Mouse (Mus musculus) gastrocnemius, adult 2 months (tissue): ENCODE measurements around the gene Degs1. TPM values are rescaled to one million over a fixed set of nuclear protein-coding genes. Genes with fewer than 3 reads are reported as not detected.

Experiments
- DNase-seq: peaks from one replicate; pipeline ENCODE4 v3.0.0; 2022
- H3K27ac ChIP-seq: fragments of 200-600 bp; 2 replicates; pipeline ENCODE4 v1.8.1; 2022; ENCODE audit warnings: mild to moderate bottlenecking
- H3K4me3 ChIP-seq: fragments of 200-600 bp; 2 replicates; pipeline ENCODE4 v1.8.1; 2022; ENCODE audit warnings: mild to moderate bottlenecking, moderate library complexity
- CTCF ChIP-seq: fragments of 200-600 bp; IDR thresholded peaks from 2 replicates; pipeline ENCODE4 v1.8.1; 2022; ENCODE audit warnings: antibody characterized with exemption, mild to moderate bottlenecking, moderate library complexity
- intact Hi-C: fragments of 180-260 bp; cut with DNase I; formaldehyde crosslinking; loops from one replicate; pipeline ENCODE4 v1.15.1; 2025
- long read RNA-seq, 2 experiments: library from polyadenylated mRNA; stranded (forward); transcript quantifications; one replicate each; pipeline ENCODE4 v2.0.0; 2021
- total RNA-seq, 2 experiments: library from RNA; stranded (reverse); gene quantifications; 2 replicates each; pipeline ENCODE4 v1.2.3; 2021

The Degs1 gene
- total RNA-seq = 10 to 100 TPM; 15.7 to 19.1 TPM
- long read RNA-seq, experiment 1, transcript Degs1-201 (3 exons, 2,048 nt) = major isoform, 38 of 42 reads
- long read RNA-seq, experiment 1, partial matches to known transcripts = 0 of 42 reads
- long read RNA-seq, experiment 1, other reads (novel, unspliced or antisense) = 3 of 42 reads
- long read RNA-seq, experiment 2, transcript Degs1-201 (3 exons, 2,048 nt) = major isoform, 30 of 34 reads
- long read RNA-seq, experiment 2, partial matches to known transcripts = 0 of 34 reads
- long read RNA-seq, experiment 2, other reads (novel, unspliced or antisense) = 4 of 34 reads

DNA sequence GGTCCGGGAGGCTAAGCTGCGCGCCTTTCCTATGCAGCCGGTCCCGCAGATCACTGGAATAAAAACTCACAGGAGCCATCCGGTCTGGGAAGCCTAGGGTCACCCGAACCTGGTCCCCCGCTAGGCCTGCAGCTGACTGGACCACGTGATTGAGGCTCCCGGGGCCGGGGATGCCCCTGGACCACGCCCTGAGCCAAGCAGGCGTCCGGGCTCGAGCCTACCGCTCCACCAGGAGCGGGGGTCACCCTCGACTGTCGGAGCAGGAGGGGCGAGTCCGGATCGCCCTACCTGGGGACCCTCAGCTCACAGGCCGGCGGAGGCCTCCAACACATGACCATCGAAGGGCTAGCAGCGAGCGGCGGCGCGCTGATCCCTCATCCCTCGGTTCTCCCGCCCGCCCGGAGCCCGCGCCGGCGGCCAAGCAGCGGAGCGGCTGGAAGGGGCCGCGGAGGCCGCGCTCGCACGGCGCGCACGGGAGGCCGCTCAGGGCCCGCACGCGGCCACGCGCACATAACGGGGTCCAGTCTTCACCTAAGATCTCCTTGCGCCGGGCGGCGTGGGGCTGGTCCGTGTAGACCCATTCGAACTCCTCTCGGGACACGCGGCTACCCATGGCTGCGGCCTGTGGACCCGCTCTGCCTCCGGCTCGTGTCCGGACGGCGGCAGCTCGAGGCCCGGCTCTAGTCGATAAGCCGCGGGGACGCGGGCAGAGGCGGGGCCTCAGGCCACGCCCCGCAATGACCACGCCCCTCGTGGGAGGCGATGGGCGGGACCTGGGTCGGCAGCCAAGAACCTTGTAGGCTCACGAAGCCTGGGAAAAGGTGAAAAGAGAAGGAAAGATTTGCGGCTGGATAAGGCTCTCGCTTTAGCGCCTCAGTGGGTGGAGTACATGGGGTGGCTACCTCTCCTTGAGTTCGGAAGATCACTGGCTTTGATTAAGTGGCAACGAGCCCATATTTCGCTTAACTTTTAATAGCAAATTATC, at the start of gene Degs1:
TSS of gene Degs1 (minus strand) at position 714 of the 985 bp plus-strand sequence.
- Histone ChIP-seq H3K4me3 (peak within 1 kb of the TSS; percentile 98), H3K27ac (peak within 1 kb of the TSS; percentile 94)
- intact Hi-C loops = loop anchor here (10.0 kb wide), 2 partner anchors 62 to 1128 kb away; partner anchors contain the start of gene Fbxo28
- no peak for TF ChIP-seq CTCF
- DNase-seq = peak; percentile 94

DNA sequence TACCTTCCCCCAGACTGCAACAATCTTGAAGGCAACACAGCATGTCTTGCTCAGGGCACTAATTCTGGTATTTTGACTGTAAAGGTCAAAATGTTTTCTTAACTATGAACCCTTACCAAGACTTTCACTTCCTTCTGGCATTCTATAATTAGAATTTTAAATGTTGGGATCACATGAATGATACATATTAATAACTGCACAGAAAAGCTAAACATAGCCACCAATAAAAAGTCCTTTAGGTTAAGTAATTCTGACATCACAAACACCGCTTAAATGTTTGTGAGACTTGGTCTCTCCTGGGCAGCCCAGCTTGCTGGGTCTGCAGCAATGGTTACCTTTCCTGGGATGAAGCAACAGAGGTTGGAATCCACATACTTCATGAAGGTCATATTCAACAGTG, 43.3 kb upstream of the Degs1 start:
- H3K4me3 ChIP-seq = no peak overlapping the region
- TF ChIP-seq CTCF = no peak
- no peak overlapping the region for H3K27ac ChIP-seq
- no peak for DNase-seq
- intact Hi-C loops = no loop called here

DNA sequence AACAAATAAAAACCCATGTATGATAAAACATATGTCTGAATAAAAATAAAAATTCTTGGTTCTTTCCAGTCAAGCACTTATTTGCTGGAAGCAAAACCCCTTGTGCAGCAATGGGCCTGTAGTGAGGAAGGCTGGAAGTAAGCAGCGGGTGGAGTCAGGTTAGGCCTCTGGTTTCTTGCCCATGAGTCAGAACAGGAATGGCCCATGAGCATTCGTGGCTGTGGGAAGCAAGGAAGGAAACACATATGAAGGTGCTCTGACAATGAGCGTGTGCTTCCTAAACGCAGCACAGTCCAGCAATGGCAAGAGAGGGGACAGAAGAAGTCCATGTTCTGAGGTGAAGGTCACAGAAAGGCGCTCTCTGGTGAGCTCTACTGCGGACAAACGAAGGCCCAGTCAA, 41.9 kb upstream of the Degs1 start:
- DNase-seq = no peak
- Histone ChIP-seq H3K27ac (no peak overlapping the region), H3K4me3 (no peak overlapping the region)
- intact Hi-C loops = no loop called here
- no peak for TF ChIP-seq CTCF

DNA sequence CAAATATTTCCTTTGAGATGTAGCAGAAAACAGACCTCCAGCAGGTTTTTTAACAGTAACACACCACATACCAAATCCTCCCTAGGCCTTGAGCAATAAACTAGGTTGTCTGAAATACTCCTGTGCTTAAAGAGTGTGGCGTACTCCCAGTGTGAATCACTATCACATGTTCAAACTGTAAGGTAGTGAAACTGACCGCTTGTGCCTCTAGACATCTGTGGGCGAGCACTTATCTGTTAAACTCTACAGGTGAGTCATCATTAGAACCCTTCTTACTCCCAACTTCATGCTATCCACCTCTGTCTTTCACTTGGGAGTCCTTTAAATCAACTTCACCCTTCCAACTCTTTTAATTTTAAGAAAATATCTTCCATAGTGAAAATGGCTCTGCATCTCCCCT, 40.5 kb upstream of the Degs1 start:
- intact Hi-C loops = no loop called here
- Histone ChIP-seq H3K4me3 (no peak overlapping the region), H3K27ac (no peak overlapping the region)
- no peak for DNase-seq
- TF ChIP-seq CTCF = no peak

DNA sequence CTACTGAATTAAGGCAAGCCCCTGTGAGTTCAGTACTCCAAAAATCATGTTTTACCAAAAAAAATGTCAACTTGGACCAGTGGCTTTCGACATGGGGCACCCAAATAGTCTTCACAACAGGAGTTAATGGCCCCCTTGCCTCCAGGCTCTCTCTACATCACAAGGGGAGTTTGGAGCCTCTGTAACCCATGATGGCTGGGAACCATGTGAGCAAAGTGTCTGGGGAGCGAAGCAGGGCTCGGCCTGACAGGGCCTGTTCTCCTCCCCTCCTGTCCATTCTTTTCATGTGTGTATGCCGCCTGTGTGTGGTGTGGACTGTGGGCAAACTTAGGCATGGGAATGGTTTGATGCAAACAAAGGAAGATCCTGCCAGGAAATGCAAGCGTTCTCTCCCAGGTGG, 31.6 kb upstream of the Degs1 start:
- no peak for TF ChIP-seq CTCF
- DNase-seq = no peak
- H3K27ac ChIP-seq = no peak overlapping the region
- H3K4me3 ChIP-seq = no peak overlapping the region
- intact Hi-C loops = no loop called here

DNA sequence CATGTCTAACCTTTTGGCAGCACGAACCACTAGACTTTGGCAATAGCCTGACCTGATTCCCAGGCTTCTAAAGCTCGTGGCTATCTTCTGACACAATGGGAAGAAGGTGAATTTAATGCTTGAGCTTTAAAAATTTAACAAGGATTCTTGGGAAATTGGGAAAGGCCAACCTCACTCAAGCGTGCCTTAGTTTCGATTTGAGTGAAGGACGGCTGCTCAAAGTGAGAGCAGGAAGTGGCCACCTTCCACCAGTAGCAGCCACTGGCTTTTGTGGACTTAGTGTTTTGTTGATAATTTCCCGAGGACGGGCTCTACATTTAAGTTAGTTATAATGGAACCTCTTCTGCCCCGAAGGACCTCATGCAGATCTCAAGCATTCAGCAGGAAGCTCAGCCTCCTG, 30.6 kb upstream of the Degs1 start:
- no peak for DNase-seq
- Histone ChIP-seq H3K27ac (no peak overlapping the region), H3K4me3 (no peak overlapping the region)
- intact Hi-C loops = no loop called here
- no peak for TF ChIP-seq CTCF

DNA sequence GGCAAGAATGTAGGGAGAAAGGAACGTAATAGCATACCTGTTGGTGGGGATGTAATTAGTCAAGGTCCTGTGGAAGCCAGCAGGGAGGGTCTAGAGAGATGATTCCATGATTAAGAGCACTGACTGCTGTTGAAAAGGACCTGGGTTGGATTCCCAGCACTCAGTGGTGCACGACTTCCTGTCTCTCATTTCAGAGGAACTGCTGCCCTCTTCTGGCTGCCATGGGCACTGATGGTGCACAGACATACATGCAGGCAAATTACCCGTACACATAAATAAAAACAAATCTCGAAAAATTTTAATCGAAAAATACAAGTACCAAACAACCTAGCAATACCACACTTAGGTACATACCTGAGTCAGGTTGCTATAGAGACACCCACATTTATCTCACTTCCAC, 28.8 kb upstream of the Degs1 start:
- Histone ChIP-seq H3K4me3 (no peak overlapping the region), H3K27ac (no peak overlapping the region)
- no peak for DNase-seq
- intact Hi-C loops = no loop called here
- TF ChIP-seq CTCF = peak; percentile 29; the same call in 1 of the 2 replicates

DNA sequence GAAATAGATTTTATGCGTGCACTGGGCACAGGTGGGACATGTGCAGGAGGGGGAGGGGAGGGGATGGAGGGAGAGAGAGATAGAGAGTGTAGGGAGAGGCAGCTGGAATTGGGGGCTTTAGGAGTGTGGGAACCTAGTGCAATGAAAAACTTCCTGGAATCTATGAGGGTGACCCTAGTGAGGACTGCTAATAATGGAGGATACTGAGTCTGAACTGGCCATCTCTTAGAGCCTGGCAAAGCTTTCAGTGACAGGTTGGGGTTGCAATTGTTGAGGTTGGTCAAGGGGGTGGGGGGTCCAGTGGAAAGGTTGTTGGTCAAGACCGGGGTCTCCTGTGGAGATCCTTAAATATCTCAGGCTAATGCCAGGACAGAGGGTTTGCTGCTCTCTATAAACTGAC, 27.7 kb upstream of the Degs1 start:
- H3K27ac ChIP-seq = no peak overlapping the region
- no peak for DNase-seq
- intact Hi-C loops = no loop called here
- H3K4me3 ChIP-seq = no peak overlapping the region
- TF ChIP-seq CTCF = no peak

DNA sequence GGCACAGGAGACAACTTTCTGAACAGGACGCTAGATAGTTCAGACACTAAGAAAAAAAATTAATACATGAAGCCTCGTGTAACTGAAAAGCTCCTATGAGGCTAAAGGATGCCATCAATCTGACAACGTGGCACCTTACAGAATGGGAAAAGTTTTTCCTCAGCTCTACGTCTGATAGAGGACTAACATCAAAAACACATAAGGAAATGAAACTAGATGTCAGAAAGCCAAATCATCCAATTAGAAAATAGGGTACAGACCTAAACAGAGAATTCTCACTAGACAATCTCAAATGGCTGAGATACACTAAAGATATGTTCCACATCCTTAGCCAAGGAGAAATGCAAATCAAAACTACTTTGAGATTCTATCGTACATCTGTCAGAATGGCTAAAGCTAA, 26.8 kb upstream of the Degs1 start:
- Histone ChIP-seq H3K4me3 (no peak overlapping the region), H3K27ac (no peak overlapping the region)
- intact Hi-C loops = no loop called here
- no peak for TF ChIP-seq CTCF
- no peak for DNase-seq

DNA sequence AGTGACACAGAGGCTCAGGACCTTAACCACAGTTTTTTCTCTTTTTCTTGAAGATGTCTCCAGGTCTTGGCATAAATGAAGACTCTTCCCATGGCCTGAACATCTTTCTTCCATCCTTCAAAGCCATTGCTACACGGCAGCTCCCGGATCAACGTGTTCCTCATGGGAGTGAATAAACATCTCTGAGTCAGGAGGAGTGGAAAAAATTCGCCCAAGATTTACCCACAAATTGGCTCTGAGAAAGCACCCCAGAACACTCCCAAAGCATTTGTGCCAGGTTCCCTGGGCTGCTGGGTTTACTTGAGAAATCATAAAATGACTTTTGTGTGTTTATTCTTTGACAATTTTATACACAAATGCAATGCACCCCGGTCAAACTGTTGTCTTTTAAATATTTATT, 20.3 kb upstream of the Degs1 start:
- Histone ChIP-seq H3K4me3 (no peak overlapping the region), H3K27ac (no peak overlapping the region)
- DNase-seq = no peak
- intact Hi-C loops = no loop called here
- TF ChIP-seq CTCF = no peak

DNA sequence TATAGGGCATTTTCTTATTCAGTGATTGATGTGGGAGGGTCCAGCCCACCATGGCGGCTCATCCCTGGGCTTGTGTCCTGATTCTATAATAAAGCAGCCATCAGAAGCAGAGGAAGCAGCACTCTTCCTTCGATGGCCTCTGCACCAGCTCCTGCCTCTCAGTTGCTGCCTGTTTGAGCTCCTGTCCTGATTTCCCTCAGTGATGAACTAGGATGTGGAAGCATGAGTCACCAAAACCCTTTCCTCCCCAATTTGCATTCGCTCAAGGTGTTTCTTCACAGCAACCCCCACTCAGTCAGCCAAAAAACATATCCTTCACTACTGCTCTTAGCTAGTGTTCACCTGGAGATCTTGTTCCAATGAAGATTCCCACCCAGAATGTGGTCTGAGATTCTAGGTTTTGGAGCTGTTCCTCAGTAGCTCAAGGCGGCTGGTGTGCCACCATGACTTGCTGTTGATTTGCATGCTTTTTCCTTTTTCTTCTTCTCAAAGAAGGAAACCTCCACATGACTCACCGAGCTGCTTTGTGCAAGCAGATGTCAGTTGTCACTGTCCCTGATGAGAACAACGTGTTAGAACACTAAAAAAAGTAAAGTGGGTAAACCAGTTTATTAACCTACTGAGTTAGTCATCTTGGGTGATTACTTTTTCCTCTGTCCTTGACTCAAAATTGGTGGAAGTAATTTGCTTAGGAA, 19.7 kb upstream of the Degs1 start:
- intact Hi-C loops = no loop called here
- TF ChIP-seq CTCF = no peak
- H3K4me3 ChIP-seq = no peak overlapping the region
- no peak for DNase-seq
- no peak overlapping the region for H3K27ac ChIP-seq

DNA sequence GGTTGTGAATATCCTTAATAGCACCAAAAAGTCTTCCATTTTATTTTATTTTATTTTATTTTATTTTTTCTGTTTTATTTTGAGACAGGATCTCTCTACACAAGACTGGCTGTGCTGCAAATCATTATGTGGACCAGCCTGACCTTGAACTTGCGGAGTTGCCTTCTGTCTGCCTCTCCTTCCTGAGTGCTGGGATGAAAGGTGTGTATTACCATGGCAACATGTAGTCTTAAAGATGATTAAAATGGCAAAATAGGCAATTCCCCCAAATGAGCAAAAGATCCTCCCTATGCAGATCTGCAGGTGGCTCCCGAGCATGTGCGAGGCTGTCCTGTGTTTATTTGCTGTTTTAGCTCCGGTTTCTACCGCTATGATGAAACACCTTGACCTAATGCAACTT, 15.2 kb upstream of the Degs1 start:
- intact Hi-C loops = no loop called here
- no peak overlapping the region for H3K4me3 ChIP-seq
- H3K27ac ChIP-seq = no peak overlapping the region
- no peak for TF ChIP-seq CTCF
- no peak for DNase-seq

DNA sequence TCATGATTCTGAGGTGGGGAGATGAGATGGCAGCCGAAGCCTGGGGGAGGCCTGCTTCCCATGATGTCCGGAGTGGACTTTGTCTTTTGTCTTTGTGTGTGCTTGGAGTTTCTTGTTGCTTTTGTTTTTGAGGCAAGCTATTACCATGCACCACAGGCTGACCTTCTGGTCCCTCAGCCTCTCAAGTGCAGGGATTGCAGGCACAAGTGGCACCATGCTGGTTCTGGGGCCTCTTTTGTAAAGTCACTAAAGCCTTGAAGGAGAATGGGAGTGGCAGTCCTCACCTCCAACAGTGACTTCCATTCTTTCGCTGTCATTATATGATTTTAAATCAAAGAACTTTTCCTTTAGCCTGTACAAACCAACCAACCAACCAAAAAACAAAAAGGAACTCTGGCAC, 14.6 kb upstream of the Degs1 start:
- no peak for DNase-seq
- no peak overlapping the region for H3K27ac ChIP-seq

More for the DNA sequence above, 14.6 kb upstream of the Degs1 start:
- intact Hi-C loops = no loop called here
- TF ChIP-seq CTCF = no peak
- no peak overlapping the region for H3K4me3 ChIP-seq
